Mouse (Mus musculus) Patski (cell line): ENCODE measurements around the gene Dpm2. TPM values are rescaled to one million over a fixed set of nuclear protein-coding genes. Genes with fewer than 3 reads are reported as not detected.

Source experiments
- ATAC-seq: fragments of 100-300 bp; one replicate; pipeline ENCODE4 v1.8.0; 2021
- CTCF ChIA-PET: fragments of 350-600 bp; sonication (Branson Sonifier 250); formaldehyde crosslinking; loops from one replicate; lab custom pipeline; 2022; ENCODE audit warnings: inconsistent platforms; lab: Charles Lee
- POLR2A ChIA-PET: fragments of 350-600 bp; sonication (Branson Sonifier 250); formaldehyde crosslinking; loops from one replicate; lab custom pipeline; 2022; ENCODE audit warnings: antibody characterized with exemption, inconsistent platforms; lab: Charles Lee
- DNase-seq: peaks from one replicate; pipeline ENCODE4 v3.0.0-alpha.2; 2011; ENCODE audit warnings: low read depth, low spot score
- H3K27me3 ChIP-seq: fragments of 371-371 bp; one replicate; pipeline ENCODE4 v1.5.1; 2021
- CTCF ChIP-seq: fragments of 100-300 bp; IDR thresholded peaks from one replicate; pipeline ENCODE4 v1.5.1; 2021
- in situ Hi-C: fragments of 300-500 bp; cut with MboI; formaldehyde crosslinking; loops from 3 replicates; pipeline ENCODE4 v1.11.1; 2018; ENCODE audit warnings: low pct_unique_long_range_greater_than_20kb, mixed read lengths
- polyA plus RNA-seq: library from polyadenylated mRNA; unstranded; gene quantifications from one replicate; pipeline ENCODE4 v1.2.3, GENCODE M21; 2021

Dpm2 gene
- polyA plus RNA-seq, 1 experiment from 2014 or later: 59.3 TPM

DNA sequence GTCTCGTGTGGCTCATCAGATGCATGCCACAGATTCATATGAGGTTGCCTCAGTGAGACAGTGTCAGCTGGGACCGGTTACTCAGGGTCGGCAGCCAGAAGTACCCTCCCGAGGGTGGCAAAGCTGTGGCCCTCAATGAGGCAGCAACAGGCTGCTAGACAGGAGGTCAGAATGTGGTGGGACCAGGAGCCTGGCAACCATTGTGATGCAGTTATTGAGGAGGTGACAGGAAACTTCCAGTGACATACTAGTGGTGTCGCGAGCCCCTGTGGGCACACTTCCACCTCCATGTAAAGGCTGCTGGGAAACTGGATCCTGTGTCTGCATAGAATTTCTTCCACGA is 50.8 kb downstream of the Dpm2 start, which contains the start of gene Ak1:
Gene Ak1, plus strand, starts transcription at position 242 of the 343 bp plus-strand sequence.
- no peak for TF ChIP-seq CTCF
- in situ Hi-C loops: no loop called here
- POLR2A ChIA-PET: no interaction called here
- H3K27me3 ChIP-seq: no peaks in the 10 kb centered on the region
- CTCF ChIA-PET: interaction anchor here (0.9 kb wide), 1 partner anchor 11 kb away, joined by 3 read pairs; no protein-coding TSS in a partner anchor
- DNase-seq (no peak), ATAC-seq (peak; percentile 24)

Other genes with a start within 250 kb of the Dpm2 start
- 69.7 TPM for gene Ciz1, start 218.5 kb upstream of the Dpm2 start, polyA plus RNA-seq
- 18.0 TPM for gene Dnm1, start 217.5 kb upstream of the Dpm2 start, polyA plus RNA-seq
- 89.4 TPM for gene 1110008P14Rik, start 188.9 kb upstream of the Dpm2 start, polyA plus RNA-seq
- 98.7 TPM for gene Lcn2, start 182.6 kb upstream of the Dpm2 start, polyA plus RNA-seq
- 53.1 TPM for gene Ptges2, start 175.0 kb upstream of the Dpm2 start, polyA plus RNA-seq
- gene Naif1, start 120.4 kb upstream of the Dpm2 start, polyA plus RNA-seq: 5.9 TPM
- 18.5 TPM for gene Slc25a25, start 119.4 kb upstream of the Dpm2 start, polyA plus RNA-seq
- gene Fam102a, start 35.5 kb upstream of the Dpm2 start, polyA plus RNA-seq: 11.8 TPM
- 0.47 TPM for gene Pip5kl1, start 3.9 kb downstream of the Dpm2 start, polyA plus RNA-seq
- gene 9430097D07Rik, start 4.8 kb downstream of the Dpm2 start, polyA plus RNA-seq: 0.08 TPM
- 28.8 TPM for gene St6galnac4, start 16.2 kb downstream of the Dpm2 start, polyA plus RNA-seq
- 38.2 TPM for gene St6galnac6, start 28.9 kb downstream of the Dpm2 start, polyA plus RNA-seq
- gene Ak1, start 50.9 kb downstream of the Dpm2 start, polyA plus RNA-seq: 99.0 TPM
- 1.5 TPM for gene Eng, start 75.7 kb downstream of the Dpm2 start, polyA plus RNA-seq
- gene Fpgs, start 133.3 kb downstream of the Dpm2 start, polyA plus RNA-seq: 28.9 TPM
- gene Cdk9, start 142.2 kb downstream of the Dpm2 start, polyA plus RNA-seq: 93.3 TPM
- 3.6 TPM for gene Sh2d3c, start 150.2 kb downstream of the Dpm2 start, polyA plus RNA-seq
- gene 6330409D20Rik, start 170.2 kb downstream of the Dpm2 start, polyA plus RNA-seq: not detected
- 66.0 TPM for gene Tor2a, start 186.4 kb downstream of the Dpm2 start, polyA plus RNA-seq
- 2.8 TPM for gene Ttc16, start 204.8 kb downstream of the Dpm2 start, polyA plus RNA-seq
- gene Ptrh1, start 204.9 kb downstream of the Dpm2 start, polyA plus RNA-seq: 19.5 TPM
- gene Cfap157, start 213.6 kb downstream of the Dpm2 start, polyA plus RNA-seq: 1.8 TPM